Mouse (Mus musculus) skeletal muscle tissue, postnatal 0 days (tissue): Measurements from ENCODE around the gene Olfr472. TPM values are rescaled to one million over a fixed set of nuclear protein-coding genes. Genes with fewer than 3 reads are reported as not detected.

Source experiments
- polyA plus RNA-seq: library from polyadenylated mRNA; unstranded; fragments of >200 nt; fragmentation: Nextera tagmentation; extraction: Ambion mirVana; gene quantifications from 2 replicates; pipeline ENCODE4 v1.2.1, GENCODE M21; 2015

Olfr472 gene
- polyA plus RNA-seq, result not detected in 2 replicates

DNA sequence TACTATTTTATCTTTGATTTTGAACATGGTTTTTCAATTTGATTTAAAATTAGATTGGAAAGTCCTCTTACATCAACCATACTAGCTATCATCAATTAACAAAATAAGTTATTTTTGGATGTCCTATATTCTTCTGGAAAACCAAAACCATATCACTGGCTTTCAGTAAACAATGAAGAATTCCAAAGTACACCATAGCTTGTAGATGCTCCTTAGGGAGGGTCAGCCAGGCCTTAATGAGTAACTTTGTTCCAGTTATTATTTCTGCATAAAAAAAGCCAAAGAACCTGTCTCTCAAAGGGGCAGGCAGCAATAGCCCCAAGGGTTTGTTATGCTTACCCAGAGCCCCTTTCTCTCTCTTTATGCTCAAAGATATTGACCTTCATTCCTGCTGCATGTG is at the start of gene Olfr472:
TSS of gene Olfr472 (plus strand) at position 301 of the 400 bp plus-strand sequence.

DNA sequence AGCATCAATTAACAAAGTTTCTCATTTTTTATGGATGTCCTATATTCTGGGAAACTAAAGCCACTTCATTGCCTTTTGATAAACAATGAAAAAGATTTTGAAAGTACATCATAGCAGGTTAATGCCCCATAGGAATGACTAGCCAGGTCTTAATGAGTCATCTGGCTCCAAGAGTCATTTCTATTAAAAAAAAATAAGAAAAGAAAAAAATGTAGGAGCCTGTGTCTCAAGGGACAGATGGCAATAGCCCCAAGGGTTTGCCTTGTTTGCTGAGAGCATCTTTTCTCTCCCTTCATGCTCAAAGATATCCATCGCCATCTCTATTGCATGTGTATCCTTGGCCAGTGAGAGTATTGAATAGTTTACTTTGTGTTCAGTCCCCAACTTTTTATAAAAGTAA is 32.4 kb downstream of the Olfr472 start, which contains the start of gene Olfr473:
TSS of gene Olfr473 (plus strand) at position 301 of the 400 bp plus-strand sequence.

DNA sequence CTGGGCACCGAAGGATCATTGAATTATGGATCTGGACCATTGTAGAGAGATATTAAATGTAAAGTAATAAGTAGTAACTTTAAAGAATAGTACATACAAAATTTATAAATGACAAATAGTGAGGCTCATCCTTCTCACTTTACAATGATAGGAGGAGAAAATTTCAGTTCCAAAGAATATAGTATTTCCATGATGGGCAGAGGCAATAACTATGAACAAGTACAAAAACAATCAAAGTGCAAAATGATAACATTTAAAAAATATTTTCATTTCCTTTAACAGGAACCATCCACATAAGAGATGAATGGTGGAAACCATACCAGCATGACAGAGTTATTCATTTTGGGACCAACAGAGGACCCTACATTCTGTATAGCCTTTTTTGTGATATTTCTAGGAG is 56.6 kb downstream of the Olfr472 start, which contains the start of gene Olfr474:
TSS of gene Olfr474 (plus strand) at position 301 of the 400 bp plus-strand sequence.

Other genes starting within 250 kb of the Olfr472 start
- 0.54 and 0.94 TPM in 2 replicates for gene Cyb5r2, start 139.9 kb upstream of the Olfr472 start, polyA plus RNA-seq
- not detected in 2 replicates for gene Ovch2, start 96.7 kb upstream of the Olfr472 start, polyA plus RNA-seq
- not detected in 2 replicates for gene Olfr467, start 85.6 kb upstream of the Olfr472 start, polyA plus RNA-seq
- not detected in 2 replicates for gene Olfr469, start 72.4 kb upstream of the Olfr472 start, polyA plus RNA-seq
- gene Olfr470, start 50.4 kb upstream of the Olfr472 start, polyA plus RNA-seq, result not detected in 2 replicates
- gene Olfr473, start 32.5 kb downstream of the Olfr472 start, polyA plus RNA-seq, result not detected in 2 replicates
- gene Olfr474, start 56.7 kb downstream of the Olfr472 start, polyA plus RNA-seq, result not detected in 2 replicates
- gene Olfr476, start 66.9 kb downstream of the Olfr472 start, polyA plus RNA-seq, result not detected in 2 replicates
- not detected in 2 replicates for gene Olfr477, start 88.8 kb downstream of the Olfr472 start, polyA plus RNA-seq
- not detected in 2 replicates for gene Olfr478, start 136.1 kb downstream of the Olfr472 start, polyA plus RNA-seq
- gene Olfr479, start 152.8 kb downstream of the Olfr472 start, polyA plus RNA-seq, result not detected in 2 replicates
- not detected in 2 replicates for gene Olfr480, start 169.4 kb downstream of the Olfr472 start, polyA plus RNA-seq
- gene Olfr481, start 182.0 kb downstream of the Olfr472 start, polyA plus RNA-seq, result not detected in 2 replicates
- gene Olfr482, start 199.7 kb downstream of the Olfr472 start, polyA plus RNA-seq, result not detected in 2 replicates
- not detected in 2 replicates for gene Olfr483, start 202.9 kb downstream of the Olfr472 start, polyA plus RNA-seq
- not detected in 2 replicates for gene Olfr484, start 229.5 kb downstream of the Olfr472 start, polyA plus RNA-seq